Mouse (Mus musculus) R1 (cell line): ENCODE data around the gene Olfr301.

Experiments
- DNase-seq: peaks from one replicate; pipeline ENCODE4 v3.0.0-alpha.2; 2018; ENCODE audit warnings: low read depth, low spot score

Gene Olfr301

DNA sequence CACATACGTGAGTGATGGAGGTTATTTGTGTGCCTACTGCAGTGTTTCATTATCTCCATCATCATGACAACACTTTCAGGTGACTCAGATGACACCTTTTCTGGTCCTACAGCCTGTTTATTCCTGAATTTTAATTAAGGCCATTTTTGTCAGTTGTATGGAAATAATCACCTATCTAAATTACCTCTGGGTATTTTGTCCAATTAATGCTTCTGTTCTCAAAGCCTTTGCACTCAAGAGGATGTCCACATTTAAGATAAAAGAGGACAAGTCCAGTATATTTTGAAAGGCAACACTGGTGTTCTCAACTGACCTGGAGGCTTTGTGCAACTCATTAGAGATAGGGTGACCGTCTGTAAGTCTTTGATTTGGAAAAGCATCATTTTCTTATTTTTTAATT lies at the start of gene Olfr301:
Gene Olfr301, plus strand, starts transcription at position 301 of the 400 bp plus-strand sequence.
- DNase-seq, result no peak

DNA sequence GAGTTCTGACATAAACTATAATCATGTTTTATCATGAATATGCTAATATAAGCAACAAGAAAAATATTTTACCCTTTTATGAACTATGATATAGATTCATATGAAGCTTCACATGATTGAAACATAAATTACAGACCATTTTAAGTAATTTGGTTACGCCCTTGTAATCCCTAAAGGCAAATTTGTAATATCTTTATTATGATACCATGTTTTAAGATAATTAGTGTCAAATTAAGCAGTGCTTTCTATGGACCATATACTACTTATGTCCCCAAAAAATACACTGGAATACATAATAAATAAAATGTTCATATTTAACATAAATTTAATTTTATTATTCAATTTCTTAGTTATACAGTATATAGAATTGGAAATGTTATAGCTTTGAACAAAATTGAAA lies 36.8 kb upstream of the Olfr301 start, which contains the start of gene Olfr305:
Gene Olfr305, minus strand, starts transcription at position 101 of the 400 bp plus-strand sequence.
- no peak for DNase-seq

DNA sequence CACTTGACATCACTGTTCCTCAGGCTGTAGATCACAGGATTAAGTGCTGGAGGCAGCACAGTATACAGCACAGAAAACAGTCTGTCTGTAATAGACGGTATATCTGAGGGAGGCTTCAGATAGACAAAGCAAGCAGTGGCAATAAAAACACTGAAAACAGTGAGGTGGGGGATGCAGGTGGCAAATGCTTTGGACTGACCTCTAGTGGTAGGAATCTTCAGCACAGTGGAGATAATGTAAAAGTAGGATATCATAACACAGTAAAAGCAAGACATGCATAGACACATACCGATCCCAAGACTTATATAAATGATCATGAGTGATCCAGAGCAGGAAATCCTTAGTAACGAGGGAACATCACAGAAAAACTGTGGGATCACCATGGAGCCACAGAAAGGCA lies 17.9 kb upstream of the Olfr301 start:
- peak; percentile 51 for DNase-seq

DNA sequence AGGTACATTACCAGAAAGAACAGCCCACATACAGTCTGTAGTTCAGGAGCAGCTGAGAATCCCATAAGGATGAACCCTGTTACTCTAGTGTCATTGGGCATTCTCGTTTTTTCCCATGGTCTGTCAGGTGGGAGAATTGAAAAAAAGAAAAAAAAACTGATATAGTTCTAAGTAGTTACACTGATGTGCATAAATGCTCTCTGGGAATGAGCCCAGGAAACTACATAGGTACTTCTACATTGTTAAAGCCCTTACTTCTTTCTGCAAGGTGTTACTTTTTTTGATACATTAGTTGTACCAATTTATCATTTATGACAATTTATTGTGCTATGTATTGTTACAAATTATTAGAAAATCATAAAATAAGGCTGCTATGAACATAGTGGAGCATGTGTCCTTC lies 17.1 kb upstream of the Olfr301 start, which contains the start of gene Olfr304:
Gene Olfr304, minus strand, starts transcription at position 101 of the 400 bp plus-strand sequence.
- no peak for DNase-seq

DNA sequence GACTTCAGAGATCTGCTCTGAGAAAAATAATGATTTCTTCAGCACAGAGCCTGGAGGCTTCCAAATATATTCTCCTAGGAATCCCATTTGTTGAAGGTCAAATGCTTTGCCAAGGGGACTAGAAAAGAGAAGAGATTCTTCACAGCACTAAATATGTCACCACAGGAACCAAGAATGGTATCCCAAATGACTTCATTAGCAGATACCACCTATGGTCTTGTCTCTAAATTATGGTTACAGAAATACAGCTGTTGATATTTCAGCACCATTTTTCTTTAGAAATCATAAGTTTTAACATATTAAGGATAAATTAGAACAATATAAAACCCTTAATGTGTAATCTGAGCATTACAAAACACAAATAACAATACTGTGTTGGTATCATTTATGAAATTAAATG lies 6.0 kb upstream of the Olfr301 start, which contains the start of gene Olfr303:
Gene Olfr303, minus strand, starts transcription at position 101 of the 400 bp plus-strand sequence.
- DNase-seq, result no peak

DNA sequence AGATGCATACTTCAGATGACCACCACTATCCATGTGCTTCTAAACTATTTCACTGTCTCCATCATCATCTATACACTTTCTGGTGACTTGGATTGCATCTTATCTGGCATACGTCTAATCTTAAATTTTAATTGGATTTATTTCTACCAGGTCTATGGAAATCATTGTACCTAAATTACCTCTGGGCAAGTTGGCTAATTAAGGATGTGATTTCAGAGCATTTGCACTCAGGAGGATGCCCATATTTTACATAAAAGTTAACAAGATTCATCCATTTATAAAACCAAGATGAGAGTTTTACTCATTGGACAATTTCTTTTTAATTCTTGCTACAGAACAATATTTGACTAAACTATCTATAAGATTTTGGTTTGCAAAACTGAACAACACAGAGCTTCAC lies 56.0 kb downstream of the Olfr301 start, which contains the start of gene Olfr299:
Gene Olfr299, plus strand, starts transcription at position 301 of the 400 bp plus-strand sequence.
- no peak for DNase-seq
